Mouse (Mus musculus): ENCODE results near the gene Aqp9. TPM values are rescaled to one million over a fixed set of nuclear protein-coding genes. Genes with fewer than 3 reads are reported as not detected.
"Not testable (repeated sequence)": the region's sequence is repeated elsewhere in the genome, so short reads cannot be mapped to it uniquely, and the experiment has no call there.

Aqp9 gene
- polyA plus RNA-seq, 1 experiment = 0.01 TPM

DNA sequence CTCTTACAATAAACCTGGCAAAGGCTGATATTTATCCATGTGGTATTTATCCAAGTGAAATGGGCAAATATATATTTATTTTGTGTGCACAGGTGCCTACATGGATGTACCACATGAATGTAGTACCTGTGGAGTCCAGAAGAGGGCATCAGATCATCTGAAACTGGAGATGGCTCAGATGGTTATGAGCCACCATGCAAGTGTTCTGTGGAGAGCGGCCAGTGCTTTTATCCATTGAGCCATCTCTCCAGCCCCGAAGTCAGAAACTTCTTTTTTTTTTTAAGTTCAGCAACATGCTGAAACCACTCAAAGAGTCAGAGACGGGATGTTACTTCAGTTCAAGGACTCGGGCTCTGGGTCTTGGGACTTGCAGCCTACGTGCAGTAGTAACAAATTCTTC, 39.6 kb downstream of the Aqp9 start:
- no peak for TF ChIP-seq MYOD1 (IDR thresholded peaks at IDR 0.05; ENCODE audit: control insufficient read depth, insufficient read length, low read depth)
- H3ac ChIP-seq (ENCODE audit: control insufficient read depth, insufficient read length, low read depth) = no peak overlapping the region
- peaks cover 25% of the 10 kb centered on the region for H3K27me3 ChIP-seq (ENCODE audit: control insufficient read depth, insufficient read depth, insufficient read length)
- H3K4me3 ChIP-seq (ENCODE audit: insufficient read depth, poor library complexity, severe bottlenecking) = no peak overlapping the region
- no peaks in the 10 kb centered on the region for H3K36me3 ChIP-seq (ENCODE audit: control insufficient read depth, insufficient read depth)
- no peaks in the 10 kb centered on the region for H3K79me3 ChIP-seq (ENCODE audit: low read depth)
- no peaks in the 10 kb centered on the region for H3K79me2 ChIP-seq (ENCODE audit: control insufficient read depth, insufficient read depth)

DNA sequence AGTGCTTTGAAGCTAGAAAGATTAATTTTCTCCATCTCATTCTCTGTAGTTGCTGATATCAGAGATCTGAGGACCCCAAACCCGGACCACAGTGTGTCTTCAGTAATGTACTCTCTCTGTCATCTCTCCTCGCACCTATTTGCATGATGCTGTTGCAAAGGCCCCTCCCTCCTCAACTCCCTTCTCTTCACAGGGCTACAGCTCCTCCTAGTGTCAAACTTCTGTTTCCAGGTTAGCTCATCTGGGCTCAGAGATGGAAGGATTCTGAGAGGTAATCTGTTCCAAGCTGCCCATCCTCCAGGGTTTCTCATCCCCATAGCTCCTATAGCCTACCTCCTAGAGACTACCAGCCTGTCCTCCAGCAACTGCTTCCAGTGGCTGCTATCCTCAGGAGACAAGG, 42.3 kb downstream of the Aqp9 start:
- Histone ChIP-seq H3K36me3 (ENCODE audit: control insufficient read depth, insufficient read depth) (no peaks in the 10 kb centered on the region), H3K79me3 (ENCODE audit: low read depth) (no peaks in the 10 kb centered on the region), H3K4me3 (ENCODE audit: insufficient read depth, poor library complexity, severe bottlenecking) (no peak overlapping the region), H3K79me2 (ENCODE audit: control insufficient read depth, insufficient read depth) (no peaks in the 10 kb centered on the region), H3ac (ENCODE audit: control insufficient read depth, insufficient read length, low read depth) (no peak overlapping the region), H3K27me3 (ENCODE audit: control insufficient read depth, insufficient read depth, insufficient read length) (peaks cover 8% of the 10 kb centered on the region)
- no peak for TF ChIP-seq USF1 (IDR thresholded peaks at IDR 0.05; ENCODE audit: low read depth)
- no peak for TF ChIP-seq MYOD1 (IDR thresholded peaks at IDR 0.05; ENCODE audit: control insufficient read depth, insufficient read length, low read depth)
- no peak for TF ChIP-seq MYOG (IDR thresholded peaks at IDR 0.05; ENCODE audit: control insufficient read depth, extremely low read depth, insufficient read length)
- no peak for TF ChIP-seq FOSL1 (IDR thresholded peaks at IDR 0.05; ENCODE audit: insufficient read depth, low read length, poor library complexity, severe bottlenecking)
- TF ChIP-seq CTCF (IDR thresholded peaks at IDR 0.05; ENCODE audit: control insufficient read depth, insufficient read depth, insufficient read length) = no peak
- no peak for TF ChIP-seq MAX (IDR thresholded peaks at IDR 0.05)
- TF ChIP-seq CEBPB (IDR thresholded peaks at IDR 0.05; ENCODE audit: low read depth) = no peak

GRCm38 (mm10) chr9:71123095-71123494, 45.4 kb downstream of the Aqp9 start:
- H3ac ChIP-seq (ENCODE audit: control insufficient read depth, insufficient read length, low read depth); H3K36me3 ChIP-seq (ENCODE audit: control insufficient read depth, insufficient read depth); H3K4me3 ChIP-seq (ENCODE audit: insufficient read depth, poor library complexity, severe bottlenecking); H3K79me3 ChIP-seq (ENCODE audit: low read depth); H3K27me3 ChIP-seq (ENCODE audit: control insufficient read depth, insufficient read depth, insufficient read length); H3K79me2 ChIP-seq (ENCODE audit: control insufficient read depth, insufficient read depth): not testable (repeated sequence)

GRCm38 (mm10) chr9:71120924-71121323, 47.6 kb downstream of the Aqp9 start:
- no peaks in the 10 kb centered on the region for H3K36me3 ChIP-seq (ENCODE audit: control insufficient read depth, insufficient read depth)
- H3K27me3 ChIP-seq (ENCODE audit: control insufficient read depth, insufficient read depth, insufficient read length) = peaks cover 4% of the 10 kb centered on the region
- H3ac ChIP-seq (ENCODE audit: control insufficient read depth, insufficient read length, low read depth) = no peak overlapping the region
- no peak overlapping the region for H3K4me3 ChIP-seq (ENCODE audit: insufficient read depth, poor library complexity, severe bottlenecking)
- H3K79me3 ChIP-seq (ENCODE audit: low read depth) = no peaks in the 10 kb centered on the region
- H3K79me2 ChIP-seq (ENCODE audit: control insufficient read depth, insufficient read depth) = no peaks in the 10 kb centered on the region
- no peak for TF ChIP-seq FOSL1 (IDR thresholded peaks at IDR 0.05; ENCODE audit: insufficient read depth, low read length, poor library complexity, severe bottlenecking)
- TF ChIP-seq MYOG (IDR thresholded peaks at IDR 0.05; ENCODE audit: control insufficient read depth, extremely low read depth, insufficient read length) = no peak

- TF ChIP-seq CEBPB (IDR thresholded peaks at IDR 0.05; ENCODE audit: low read depth) (no peak), MAX (IDR thresholded peaks at IDR 0.05) (no peak), CTCF (IDR thresholded peaks at IDR 0.05; ENCODE audit: control insufficient read depth, insufficient read depth, insufficient read length) (no peak), USF1 (IDR thresholded peaks at IDR 0.05; ENCODE audit: low read depth) (no peak), FOSL1 (IDR thresholded peaks at IDR 0.05; ENCODE audit: insufficient read depth, low read length, poor library complexity, severe bottlenecking) (no peak), MYOG (IDR thresholded peaks at IDR 0.05; ENCODE audit: control insufficient read depth, extremely low read depth, insufficient read length) (no peak), MYOD1 (IDR thresholded peaks at IDR 0.05; ENCODE audit: control insufficient read depth, insufficient read length, low read depth) (no peak)
- Histone ChIP-seq H3K27me3 (ENCODE audit: control insufficient read depth, insufficient read depth, insufficient read length) (peaks cover 12% of the 10 kb centered on the region), H3K4me3 (ENCODE audit: insufficient read depth, poor library complexity, severe bottlenecking) (no peak overlapping the region), H3ac (ENCODE audit: control insufficient read depth, insufficient read length, low read depth) (no peak overlapping the region), H3K79me3 (ENCODE audit: low read depth) (no peaks in the 10 kb centered on the region), H3K79me2 (ENCODE audit: control insufficient read depth, insufficient read depth) (no peaks in the 10 kb centered on the region), H3K36me3 (ENCODE audit: control insufficient read depth, insufficient read depth) (no peaks in the 10 kb centered on the region)
These were observed 55.3 kb downstream of the Aqp9 start for GRCm38 (mm10) chr9:71113166-71113565.

DNA sequence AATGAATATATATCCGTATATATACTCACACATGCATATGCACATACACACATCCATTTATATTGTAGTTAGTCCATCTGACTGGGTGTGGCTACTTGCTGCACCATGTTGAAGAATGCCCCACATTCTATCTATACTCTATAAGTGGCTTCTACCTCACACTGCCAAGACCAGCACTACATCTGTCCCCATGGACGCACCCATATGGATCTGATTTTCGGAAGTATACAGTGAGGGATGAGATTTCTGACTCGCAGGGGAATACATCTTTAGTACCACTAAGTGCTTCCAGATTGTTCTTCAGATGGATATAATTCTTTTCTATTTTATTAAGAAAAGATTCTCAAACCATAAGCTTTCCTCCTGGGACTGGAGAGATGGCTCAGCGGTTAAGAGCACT, 65.0 kb downstream of the Aqp9 start:
- Histone ChIP-seq H3ac (ENCODE audit: control insufficient read depth, insufficient read length, low read depth) (no peak overlapping the region), H3K79me2 (ENCODE audit: control insufficient read depth, insufficient read depth) (no peaks in the 10 kb centered on the region), H3K4me3 (ENCODE audit: insufficient read depth, poor library complexity, severe bottlenecking) (no peak overlapping the region), H3K36me3 (ENCODE audit: control insufficient read depth, insufficient read depth) (no peaks in the 10 kb centered on the region), H3K79me3 (ENCODE audit: low read depth) (no peaks in the 10 kb centered on the region), H3K27me3 (ENCODE audit: control insufficient read depth, insufficient read depth, insufficient read length) (no peaks in the 10 kb centered on the region)
- no peak for TF ChIP-seq MYOD1 (IDR thresholded peaks at IDR 0.05; ENCODE audit: control insufficient read depth, insufficient read length, low read depth)
- no peak for TF ChIP-seq FOSL1 (IDR thresholded peaks at IDR 0.05; ENCODE audit: insufficient read depth, low read length, poor library complexity, severe bottlenecking)
- no peak for TF ChIP-seq MYOG (IDR thresholded peaks at IDR 0.05; ENCODE audit: control insufficient read depth, extremely low read depth, insufficient read length)
- no peak for TF ChIP-seq CTCF (IDR thresholded peaks at IDR 0.05; ENCODE audit: control insufficient read depth, insufficient read depth, insufficient read length)
- no peak for TF ChIP-seq USF1 (IDR thresholded peaks at IDR 0.05; ENCODE audit: low read depth)
- no peak for TF ChIP-seq MAX (IDR thresholded peaks at IDR 0.05)
- TF ChIP-seq CEBPB (IDR thresholded peaks at IDR 0.05; ENCODE audit: low read depth) = no peak
